Mouse (Mus musculus): Measurements from ENCODE around the gene Ampd3. TPM values are rescaled to one million over a fixed set of nuclear protein-coding genes. Genes with fewer than 3 reads are reported as not detected.

Ampd3 gene
- 11.9 TPM in 2 replicates for polyA plus RNA-seq (2015; fragmentation: Nextera tagmentation; extraction: Ambion mirVana)

DNA sequence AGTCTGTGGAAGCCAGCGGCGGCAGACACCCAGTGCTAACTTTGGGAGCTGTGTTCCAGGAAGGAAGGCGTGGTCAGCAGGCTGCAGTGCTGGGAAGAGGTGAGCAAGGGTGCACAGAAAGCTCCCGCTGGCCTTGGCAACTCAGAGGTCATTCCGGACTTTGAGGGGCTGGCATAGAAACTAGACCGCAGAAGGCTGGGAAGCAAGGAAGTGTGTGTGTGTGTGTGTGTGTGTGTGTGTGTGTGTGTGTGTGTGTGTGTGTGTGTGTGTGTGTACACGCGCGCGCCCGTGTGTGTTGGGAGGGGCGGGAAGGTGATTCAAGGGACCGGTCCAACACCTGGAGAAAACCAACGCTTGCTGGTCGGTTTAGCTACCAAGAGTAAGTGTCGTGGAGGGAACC, at the start of gene Ampd3:
Ampd3 (plus strand) TSS at position 206 of the 400 bp plus-strand sequence.
- Histone ChIP-seq H3K9me3 (no peaks in the 10 kb centered on the region), H3K27ac (replicated peaks) (peak within 1 kb of the TSS; percentile 47), H3K4me2 (peak within 1 kb of the TSS; percentile 96), H3K36me3 (no peaks in the 10 kb centered on the region), H3K9ac (peak within 1 kb of the TSS; percentile 74), H3K27me3 (no peaks in the 10 kb centered on the region), H3K4me3 (peak within 1 kb of the TSS; percentile 57), H3K4me1 (replicated peaks) (peaks cover 20% of the 10 kb centered on the region)
- WGBS: 16% methylated on average over 16 of the region's 16 CpGs
- no peak; the same call in 1 of the 2 replicates for ATAC-seq (ENCODE audit: low FRiP score, low read depth)

DNA sequence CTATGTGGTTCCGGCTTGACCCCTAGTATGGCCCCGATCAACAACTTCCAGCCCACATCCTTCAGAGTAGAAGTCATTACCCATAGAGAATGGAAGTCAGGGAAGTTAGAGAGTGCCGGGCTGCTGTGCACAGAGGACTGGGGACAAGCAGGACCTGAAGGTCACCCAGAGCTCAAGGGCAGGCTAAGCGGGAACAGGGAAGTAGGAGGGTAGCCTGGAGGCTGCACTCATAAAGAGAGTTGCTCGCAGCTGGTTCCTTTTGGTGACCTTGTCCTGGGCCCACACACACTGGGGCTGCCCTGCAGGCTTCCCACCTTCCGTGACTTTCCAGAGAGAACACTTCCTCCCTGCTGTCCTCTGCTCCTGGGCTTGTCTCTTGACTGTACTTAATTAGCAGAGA, 49.5 kb upstream of the Ampd3 start:
- no peak for ATAC-seq (ENCODE audit: low FRiP score, low read depth)
- H3K9ac ChIP-seq: no peak overlapping the region
- no peaks in the 10 kb centered on the region for H3K9me3 ChIP-seq
- H3K27ac ChIP-seq (replicated peaks): no peak overlapping the region
- H3K4me2 ChIP-seq: no peak overlapping the region
- no peaks in the 10 kb centered on the region for H3K27me3 ChIP-seq
- WGBS: 87% methylated on average over 6 of the region's 6 CpGs
- H3K4me1 ChIP-seq (replicated peaks): no peaks in the 10 kb centered on the region
- H3K4me3 ChIP-seq: no peak overlapping the region
- H3K36me3 ChIP-seq: no peaks in the 10 kb centered on the region

DNA sequence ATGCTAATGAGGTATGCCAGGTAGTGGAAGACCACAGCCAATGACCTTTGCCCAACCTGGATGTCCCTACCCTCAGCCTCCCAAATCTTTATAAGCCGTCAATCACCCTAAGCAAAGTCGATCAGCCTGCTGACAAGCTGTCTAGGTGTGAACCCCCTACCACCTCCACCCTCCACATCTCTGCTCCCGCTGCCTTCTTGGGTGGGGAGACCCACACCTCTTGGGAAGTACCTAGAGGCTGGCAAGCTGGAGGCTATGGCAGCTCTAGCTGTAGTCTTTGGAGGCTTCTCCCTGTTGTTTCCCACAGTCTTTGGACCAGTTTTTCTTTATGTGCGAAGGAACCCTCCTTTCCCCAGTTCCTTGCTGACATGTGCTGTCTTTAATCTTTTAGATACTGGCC, 48.1 kb upstream of the Ampd3 start:
- no peaks in the 10 kb centered on the region for H3K9me3 ChIP-seq
- H3K27ac ChIP-seq (replicated peaks): no peak overlapping the region
- WGBS: 84% methylated on average over 4 of the region's 4 CpGs
- no peaks in the 10 kb centered on the region for H3K4me1 ChIP-seq (replicated peaks)
- no peak overlapping the region for H3K9ac ChIP-seq
- no peak overlapping the region for H3K4me2 ChIP-seq
- H3K27me3 ChIP-seq: no peaks in the 10 kb centered on the region
- H3K36me3 ChIP-seq: no peaks in the 10 kb centered on the region
- no peak for ATAC-seq (ENCODE audit: low FRiP score, low read depth)
- no peak overlapping the region for H3K4me3 ChIP-seq

DNA sequence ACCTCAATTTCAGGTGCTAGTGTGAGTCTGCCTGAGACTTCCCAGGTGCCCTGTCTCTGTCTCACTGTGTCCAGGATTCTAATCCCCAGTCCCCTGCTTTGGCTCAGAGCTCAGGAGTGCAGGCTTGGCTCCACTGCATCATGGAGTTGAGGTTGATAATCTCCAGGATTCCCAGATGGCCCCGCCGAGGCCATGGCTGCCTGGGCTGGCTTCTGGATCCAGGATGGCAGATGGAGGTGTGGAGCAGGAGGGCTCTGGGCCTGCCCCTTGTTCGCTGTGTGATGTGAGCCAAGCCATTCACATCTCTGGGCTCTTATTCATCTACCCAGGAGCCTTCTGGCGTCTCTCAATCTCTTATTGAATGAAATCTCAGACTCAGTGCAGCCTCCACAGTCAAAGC, 45.8 kb upstream of the Ampd3 start:
- H3K36me3 ChIP-seq: no peaks in the 10 kb centered on the region
- H3K4me3 ChIP-seq: no peak overlapping the region
- ATAC-seq (ENCODE audit: low FRiP score, low read depth): no peak
- no peaks in the 10 kb centered on the region for H3K4me1 ChIP-seq (replicated peaks)
- no peak overlapping the region for H3K27ac ChIP-seq (replicated peaks)
- H3K9ac ChIP-seq: no peak overlapping the region
- 89% methylated on average over 4 of the region's 4 CpGs for WGBS
- H3K27me3 ChIP-seq: no peaks in the 10 kb centered on the region
- H3K9me3 ChIP-seq: no peaks in the 10 kb centered on the region
- no peak overlapping the region for H3K4me2 ChIP-seq

DNA sequence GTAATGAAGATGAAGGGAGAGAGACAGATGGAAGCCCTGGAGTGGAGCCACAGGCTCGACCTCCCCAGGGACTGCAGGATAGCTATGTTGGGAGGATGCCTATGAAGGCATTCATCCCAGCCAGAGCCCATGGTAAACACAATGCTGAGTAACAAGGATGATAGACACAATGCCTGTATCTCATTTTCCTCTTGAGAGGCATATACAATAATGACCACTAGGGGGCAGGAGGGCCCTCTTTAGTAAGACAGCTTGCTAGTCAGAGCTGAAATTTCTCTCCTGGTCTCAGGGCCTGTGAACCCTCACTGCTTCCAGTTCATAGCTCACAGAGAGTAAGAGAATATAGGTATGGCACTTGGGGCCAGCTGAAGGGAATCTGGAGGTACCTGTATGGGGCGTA, 41.0 kb upstream of the Ampd3 start:
- no peaks in the 10 kb centered on the region for H3K9me3 ChIP-seq

DNA sequence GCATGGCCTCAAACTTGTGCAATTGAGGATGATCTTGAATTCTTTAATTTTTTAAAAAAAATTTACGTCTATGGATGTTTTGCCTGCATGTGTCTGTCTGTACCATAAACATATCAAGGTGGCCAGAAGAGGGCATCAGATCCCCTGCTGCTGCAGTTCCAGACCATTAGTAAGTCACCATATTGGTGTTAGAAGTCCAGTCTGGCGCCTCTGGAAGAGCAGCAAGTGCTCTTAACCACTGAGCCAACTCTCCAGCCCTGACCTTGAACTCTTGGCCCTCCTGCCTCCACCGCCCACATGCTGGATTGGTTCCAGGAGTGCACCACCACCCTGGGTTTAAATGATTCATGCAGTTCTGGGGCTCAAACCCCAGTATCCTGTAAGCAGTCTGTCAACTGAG, 39.1 kb upstream of the Ampd3 start:
- no peaks in the 10 kb centered on the region for H3K9me3 ChIP-seq
- H3K36me3 ChIP-seq: no peaks in the 10 kb centered on the region
- no peak overlapping the region for H3K4me3 ChIP-seq
- H3K27me3 ChIP-seq: no peaks in the 10 kb centered on the region
- H3K4me1 ChIP-seq (replicated peaks): peaks cover 12% of the 10 kb centered on the region; the same call in 1 of the 2 replicates
- ATAC-seq (ENCODE audit: low FRiP score, low read depth): 0 out of 2 replicates have a peak, but pooled peaks have one; percentile 43
- no peak overlapping the region for H3K9ac ChIP-seq
- peak overlapping the region; percentile 50 for H3K27ac ChIP-seq (replicated peaks)
- H3K4me2 ChIP-seq: no peak overlapping the region
- WGBS: 61% methylated on average over 3 of the region's 3 CpGs

More for the DNA sequence above, 41.0 kb upstream of the Ampd3 start:
- Histone ChIP-seq H3K4me1 (replicated peaks) (peaks cover 12% of the 10 kb centered on the region; the same call in 1 of the 2 replicates), H3K27ac (replicated peaks) (no peak overlapping the region), H3K4me2 (no peak overlapping the region), H3K9ac (no peak overlapping the region), H3K36me3 (no peaks in the 10 kb centered on the region), H3K4me3 (no peak overlapping the region), H3K27me3 (no peaks in the 10 kb centered on the region)
- ATAC-seq (ENCODE audit: low FRiP score, low read depth): peak; percentile 68
- 38% methylated on average over 2 of the region's 2 CpGs for WGBS

DNA sequence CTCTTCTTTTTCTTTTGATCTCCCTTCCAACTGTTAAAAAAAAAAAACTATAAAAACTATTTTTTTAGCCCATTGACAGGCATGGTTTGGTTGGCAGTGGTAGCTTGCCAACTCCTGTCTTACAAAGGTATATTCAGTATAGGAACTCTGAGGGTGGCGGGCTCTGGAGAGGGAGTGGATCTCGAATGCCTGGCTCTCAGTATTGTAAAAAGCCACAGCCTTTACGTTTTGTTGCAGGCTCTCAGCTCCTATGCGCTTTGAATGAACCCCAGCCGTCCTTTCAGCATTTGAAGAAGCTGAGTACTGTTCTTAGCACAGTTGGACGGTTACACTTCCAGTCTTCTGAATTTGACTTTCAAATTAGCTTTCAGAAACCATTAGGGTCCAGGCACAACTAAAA, 38.7 kb upstream of the Ampd3 start:
- ATAC-seq (ENCODE audit: low FRiP score, low read depth): 0 out of 2 replicates have a peak, but pooled peaks have one; percentile 58
- H3K27me3 ChIP-seq: no peaks in the 10 kb centered on the region
- H3K9me3 ChIP-seq: no peaks in the 10 kb centered on the region
- H3K4me2 ChIP-seq: no peak overlapping the region
- 35% methylated on average over 6 of the region's 6 CpGs for WGBS
- no peaks in the 10 kb centered on the region for H3K36me3 ChIP-seq
- peaks cover 12% of the 10 kb centered on the region; the same call in 1 of the 2 replicates for H3K4me1 ChIP-seq (replicated peaks)
- peak overlapping the region; percentile 50 for H3K27ac ChIP-seq (replicated peaks)
- no peak overlapping the region for H3K9ac ChIP-seq
- H3K4me3 ChIP-seq: no peak overlapping the region

DNA sequence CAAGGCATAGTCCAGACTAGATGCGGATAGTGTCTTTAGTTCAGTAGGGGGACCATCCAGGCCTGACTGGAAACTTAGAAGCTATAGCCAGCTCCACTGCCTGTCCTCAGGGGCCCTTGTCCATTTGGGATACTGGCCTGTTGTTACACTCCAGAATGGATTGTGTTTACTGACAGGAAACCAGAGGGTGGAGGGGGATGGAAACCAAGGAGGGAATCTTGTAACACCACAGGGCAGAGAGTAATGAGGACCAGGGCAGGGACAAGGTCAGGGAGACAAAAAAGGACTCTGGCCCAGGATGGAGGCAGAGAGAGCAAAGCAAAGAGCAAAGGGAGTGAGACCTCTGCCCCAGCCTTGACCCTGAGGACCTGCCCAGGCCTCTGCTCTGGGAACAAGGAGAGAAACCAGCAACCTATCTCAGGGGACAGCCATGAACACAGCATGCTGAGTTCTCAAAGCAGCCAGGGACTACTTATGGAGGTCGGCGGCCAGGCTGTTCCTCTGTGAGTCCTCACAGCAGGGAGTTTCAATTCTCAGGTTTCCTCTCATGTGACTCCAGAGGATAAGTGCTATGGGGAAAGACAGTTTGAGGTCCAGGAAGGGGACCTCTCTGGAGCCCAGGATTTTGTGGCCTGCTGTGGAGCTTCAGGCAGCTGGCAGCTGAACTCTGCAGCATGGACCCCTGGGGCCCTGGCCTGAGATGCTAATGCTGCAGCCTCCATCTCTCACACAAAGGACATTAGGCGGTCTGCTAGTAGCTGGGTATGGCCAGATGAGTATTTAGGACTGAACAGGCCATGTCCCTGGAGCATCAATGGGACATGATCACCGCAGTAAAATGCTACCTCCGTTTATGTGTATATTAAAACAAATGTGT, 36.7 kb upstream of the Ampd3 start:
- 44% methylated on average over 6 of the region's 6 CpGs for WGBS
- Histone ChIP-seq H3K4me2 (no peak overlapping the region), H3K27me3 (no peaks in the 10 kb centered on the region), H3K9ac (no peak overlapping the region), H3K27ac (replicated peaks) (no peak overlapping the region), H3K4me3 (no peak overlapping the region), H3K36me3 (no peaks in the 10 kb centered on the region), H3K4me1 (replicated peaks) (peaks cover 12% of the 10 kb centered on the region; the same call in 1 of the 2 replicates), H3K9me3 (no peaks in the 10 kb centered on the region)
- ATAC-seq (ENCODE audit: low FRiP score, low read depth): no peak

DNA sequence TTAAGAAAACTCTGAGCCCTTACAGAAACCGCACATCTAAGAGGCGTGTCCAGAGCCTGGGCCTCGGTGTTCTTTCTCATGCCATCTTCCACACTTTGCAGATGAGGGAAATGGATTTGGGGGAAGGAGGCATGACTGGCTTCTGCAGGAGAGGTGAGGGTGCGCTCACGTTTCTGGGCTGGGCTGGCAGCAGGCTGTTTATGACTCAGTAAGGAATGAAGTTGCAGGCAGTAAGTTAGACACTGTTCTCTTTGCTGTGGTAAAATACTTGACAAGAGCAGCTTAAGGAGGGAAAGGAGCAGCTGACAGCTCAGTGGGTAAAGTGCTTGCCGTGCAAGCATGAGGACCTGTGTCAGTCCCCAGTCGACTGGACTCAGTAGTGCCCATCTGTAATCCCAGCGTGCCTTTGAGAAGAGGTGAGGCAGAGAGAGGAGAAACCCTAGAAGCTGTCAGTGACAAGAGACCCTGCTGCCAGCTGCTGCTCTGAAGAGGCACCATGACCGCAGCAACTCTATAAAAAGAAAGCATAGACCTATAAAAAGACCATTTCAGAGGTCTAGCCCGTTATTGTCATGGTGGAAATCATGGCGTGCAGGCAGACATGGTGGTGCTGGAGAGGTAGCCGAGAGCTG, 35.9 kb upstream of the Ampd3 start:
- H3K4me1 ChIP-seq (replicated peaks): peaks cover 12% of the 10 kb centered on the region; the same call in 1 of the 2 replicates
- no peak overlapping the region for H3K9ac ChIP-seq
- 82% methylated on average over 12 of the region's 12 CpGs for WGBS
- no peaks in the 10 kb centered on the region for H3K36me3 ChIP-seq
- no peaks in the 10 kb centered on the region for H3K27me3 ChIP-seq
- no peak overlapping the region for H3K4me2 ChIP-seq
- H3K4me3 ChIP-seq: no peak overlapping the region
- H3K9me3 ChIP-seq: no peaks in the 10 kb centered on the region
- no peak for ATAC-seq (ENCODE audit: low FRiP score, low read depth)
- H3K27ac ChIP-seq (replicated peaks): no peak overlapping the region

DNA sequence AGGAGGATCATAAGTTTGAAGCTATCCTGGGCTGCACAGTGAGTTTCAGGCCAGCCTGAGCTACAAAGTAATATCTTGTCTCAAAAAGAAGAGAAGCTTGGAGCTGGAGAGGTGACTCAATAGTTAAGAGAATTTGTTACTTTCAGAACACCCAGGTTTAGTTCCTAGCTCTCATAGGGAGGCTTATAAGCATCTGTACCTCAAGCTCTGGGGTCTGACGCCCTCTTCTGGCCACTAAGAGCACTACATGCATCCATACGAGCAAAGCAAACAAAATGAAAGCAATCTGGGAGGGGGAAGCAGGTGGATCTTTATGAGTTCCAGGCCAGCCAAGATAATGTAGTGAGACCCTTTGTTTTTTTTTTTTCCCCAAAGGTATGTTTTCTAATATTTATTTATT, 31.1 kb upstream of the Ampd3 start:
- no peak overlapping the region for H3K27ac ChIP-seq (replicated peaks)
- 57% methylated on average over 2 of the region's 2 CpGs for WGBS

DNA sequence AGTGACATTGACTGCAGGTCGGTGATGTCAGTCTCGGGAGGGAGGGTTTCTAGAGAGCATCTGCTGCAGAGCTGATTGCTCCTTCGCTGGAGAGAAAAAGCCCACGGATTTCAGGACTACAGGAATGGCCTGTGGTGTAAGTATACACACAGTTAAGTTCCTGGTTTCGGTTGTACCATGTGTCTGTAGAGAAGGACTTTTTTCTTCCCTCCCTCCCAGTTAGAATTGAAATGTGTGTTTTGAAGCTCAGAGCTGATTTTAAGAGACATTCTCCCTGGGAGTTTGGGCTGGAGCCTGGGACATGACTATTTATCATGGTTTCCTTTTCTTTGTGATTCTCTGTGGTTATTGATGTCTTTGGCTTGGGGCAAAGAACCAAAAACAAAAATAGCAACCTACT, 28.2 kb upstream of the Ampd3 start:
- H3K4me1 ChIP-seq (replicated peaks): peaks cover 22% of the 10 kb centered on the region
- WGBS: 34% methylated on average over 5 of the region's 5 CpGs
- peak overlapping the region; percentile 50 for H3K27ac ChIP-seq (replicated peaks)
- ATAC-seq (ENCODE audit: low FRiP score, low read depth): peak; percentile 54
- H3K27me3 ChIP-seq: no peaks in the 10 kb centered on the region
- no peaks in the 10 kb centered on the region for H3K9me3 ChIP-seq
- no peak overlapping the region for H3K4me2 ChIP-seq
- no peak overlapping the region for H3K9ac ChIP-seq
- no peaks in the 10 kb centered on the region for H3K36me3 ChIP-seq
- no peak overlapping the region for H3K4me3 ChIP-seq

More for the DNA sequence above, 31.1 kb upstream of the Ampd3 start:
- H3K4me3 ChIP-seq: no peak overlapping the region
- no peaks in the 10 kb centered on the region for H3K27me3 ChIP-seq
- no peak for ATAC-seq (ENCODE audit: low FRiP score, low read depth)
- no peaks in the 10 kb centered on the region for H3K9me3 ChIP-seq
- no peaks in the 10 kb centered on the region for H3K36me3 ChIP-seq
- H3K4me1 ChIP-seq (replicated peaks): peaks cover 23% of the 10 kb centered on the region
- no peak overlapping the region for H3K9ac ChIP-seq
- no peak overlapping the region for H3K4me2 ChIP-seq

DNA sequence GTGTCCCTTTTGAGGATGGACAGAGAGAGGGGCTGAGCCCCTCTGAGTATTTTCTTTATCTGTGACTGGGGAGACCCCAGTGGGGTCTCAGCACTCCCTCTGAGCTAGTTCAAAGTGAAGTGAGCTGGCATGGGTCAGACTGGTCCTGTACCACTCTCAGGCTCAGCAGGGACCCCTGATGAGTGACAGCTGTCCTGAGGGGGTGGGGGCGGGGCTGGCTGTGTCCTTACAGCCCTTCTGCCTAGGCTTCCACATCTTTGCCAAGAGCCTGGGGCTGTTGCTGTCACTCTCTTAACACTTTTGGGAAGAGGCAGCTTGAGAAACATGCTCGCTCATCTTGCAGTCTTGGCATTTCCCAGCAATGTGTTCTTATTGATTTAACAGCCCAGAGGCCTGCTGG, 27.8 kb upstream of the Ampd3 start:
- Histone ChIP-seq H3K27me3 (no peaks in the 10 kb centered on the region), H3K4me2 (no peak overlapping the region), H3K27ac (replicated peaks) (peak overlapping the region; percentile 50; the same call in 1 of the 2 replicates), H3K4me1 (replicated peaks) (peaks cover 22% of the 10 kb centered on the region), H3K9ac (no peak overlapping the region), H3K9me3 (no peaks in the 10 kb centered on the region), H3K36me3 (no peaks in the 10 kb centered on the region), H3K4me3 (no peak overlapping the region)
- 32% methylated on average over 2 of the region's 2 CpGs for WGBS
- peak; percentile 77 for ATAC-seq (ENCODE audit: low FRiP score, low read depth)

All from hindbrain, embryonic 15.5 days (tissue).